26 mouse cellular contexts compared by ENCODE assay signal in the genomic region with DNA sequence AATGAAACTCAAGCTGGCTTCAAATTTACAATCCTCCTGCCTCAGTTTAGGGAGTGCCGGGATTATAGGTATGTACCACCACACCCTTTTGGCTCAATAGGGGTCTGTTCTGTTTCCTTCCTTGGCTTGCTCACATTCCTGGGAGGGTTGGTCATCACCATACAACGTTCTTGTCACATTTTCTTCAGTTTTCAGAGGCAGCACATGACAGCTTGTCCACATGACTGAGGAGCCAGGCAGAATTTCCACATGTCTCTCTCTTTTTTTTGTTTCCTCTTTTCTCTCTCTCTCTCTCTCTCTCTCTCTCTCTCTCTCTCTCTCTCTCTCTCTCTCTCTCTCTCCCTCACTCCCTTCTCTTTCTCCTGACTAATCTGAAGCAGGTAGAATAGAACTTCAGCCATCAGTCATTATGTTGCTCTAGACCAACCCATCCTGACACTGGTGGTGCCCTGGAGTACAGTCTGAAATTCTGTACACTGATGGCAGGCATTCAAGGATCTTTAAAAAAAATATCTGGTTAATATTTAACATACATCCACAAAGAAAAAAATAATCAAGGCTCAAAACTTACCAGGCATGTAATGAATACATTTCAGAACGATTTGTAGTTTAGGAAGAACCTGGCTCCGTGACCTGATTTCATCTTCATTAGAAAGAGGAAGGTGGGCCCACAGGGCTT. TPM values are rescaled to one million over a fixed set of nuclear protein-coding genes. Genes with fewer than 3 reads are reported as not detected.
A peak's percentile ranks its signal among the peaks of the same experiment; 100 is the strongest.
DNase-seq lines count a peak whose midpoint lies in the region; ATAC-seq lines count a peak whose summit lies in the region.
"Had no signal": no experiment of that assay in that cellular context is flagged by ENCODE, and none has a peak within 500 bp of the region (broad histone marks: within the 10 kb centered on the region; RNA-seq: fewer than 3 reads in every experiment).

No protein-coding gene starts in this region.

- H3K27me3 ChIP-seq in kidney, embryonic 14.5 days (ENCODE audit: control insufficient read depth, insufficient read depth, low read length), result no peaks in the 10 kb centered on the region
- no peaks in the 10 kb centered on the region for H3K27me3 ChIP-seq in liver, embryonic 16.5 days (ENCODE audit: control insufficient read depth, insufficient read depth, low read depth, low read length)
- H3K27me3 ChIP-seq: embryonic facial prominence, embryonic 12.5 days; forebrain, embryonic 15.5 days; hindbrain, embryonic 15.5 days; limb, embryonic 15.5 days had no signal

- ATAC-seq in kidney, embryonic 14.5 days (ENCODE audit: low FRiP score, low TSS enrichment), result no peak
- ATAC-seq in liver, embryonic 16.5 days (ENCODE audit: low read depth), result peak; percentile 51; the same call in 1 of the 2 replicates
- ATAC-seq in granulocyte monocyte progenitor cell, adult 5-6 weeks (replicated peaks; ENCODE audit: poor library complexity, severe bottlenecking), result 0 out of 2 replicates have a peak, but pooled peaks have one; percentile 26
- ATAC-seq: forebrain, embryonic 15.5 days; intestine, embryonic 16.5 days had no signal

- DNase-seq in kidney, adult 9 months, result peak; percentile 35
- DNase-seq in liver, result no peak
- peak; percentile 49 for DNase-seq in NIH3T3 (ENCODE audit: low read depth)
- DNase-seq in heart, adult 9 months (ENCODE audit: low spot score in 2 of 2), result no peak
- DNase-seq in cerebellum, adult 11 months, result no peak
- DNase-seq: cerebellum, adult 9-10 months; heart, postnatal 4 days; layer of hippocampus, postnatal 36 days; lung, adult 2 months; lung, postnatal 36 days; right cerebral cortex, adult 18-20 months; thymus, postnatal 36 days had no signal

- H3K4me1 ChIP-seq in kidney, embryonic 14.5 days (ENCODE audit: control insufficient read depth, insufficient read depth, low read length), result peaks cover 5% of the 10 kb centered on the region
- H3K4me1 ChIP-seq in liver, embryonic 16.5 days (ENCODE audit: control insufficient read depth, low read depth, low read length), result no peaks in the 10 kb centered on the region
- H3K4me1 ChIP-seq: embryonic facial prominence, embryonic 12.5 days had no signal

- no peak overlapping the region for H3K4me3 ChIP-seq in kidney, embryonic 14.5 days (ENCODE audit: low read length)
- H3K4me3 ChIP-seq in liver, embryonic 16.5 days (ENCODE audit: low read depth, low read length), result no peak overlapping the region
- H3K4me3 ChIP-seq: embryonic facial prominence, embryonic 12.5 days; forebrain, embryonic 15.5 days; hindbrain, embryonic 15.5 days; limb, embryonic 15.5 days; midbrain, embryonic 10.5 days had no signal

- H3K9me3 ChIP-seq in kidney, embryonic 14.5 days (ENCODE audit: control insufficient read depth, low read length), result no peaks in the 10 kb centered on the region
- H3K9me3 ChIP-seq in liver, embryonic 16.5 days (replicated peaks; ENCODE audit: control insufficient read depth, low read length), result no peaks in the 10 kb centered on the region
- H3K9me3 ChIP-seq: embryonic facial prominence, embryonic 12.5 days; forebrain, embryonic 15.5 days; hindbrain, embryonic 15.5 days; limb, embryonic 15.5 days; midbrain, embryonic 10.5 days had no signal

- no peak overlapping the region for H3K4me2 ChIP-seq in kidney, embryonic 14.5 days (replicated peaks; ENCODE audit: low read depth, low read length)
- H3K4me2 ChIP-seq in liver, embryonic 16.5 days (ENCODE audit: low read depth, low read length), result no peak overlapping the region
- H3K4me2 ChIP-seq: embryonic facial prominence, embryonic 12.5 days; forebrain, embryonic 15.5 days; hindbrain, embryonic 15.5 days; limb, embryonic 15.5 days had no signal

- 70% methylated on average over 4 of the region's 4 CpGs for WGBS in kidney, embryonic 14.5 days
- 51% methylated on average over 4 of the region's 4 CpGs for WGBS in liver, embryonic 16.5 days (ENCODE audit: insufficient replicate concordance)

- no peaks in the 10 kb centered on the region for H3K36me3 ChIP-seq in kidney, embryonic 14.5 days (ENCODE audit: control insufficient read depth, insufficient read depth, low read length)
- H3K36me3 ChIP-seq in liver, embryonic 16.5 days (ENCODE audit: control insufficient read depth, insufficient read depth), result no peaks in the 10 kb centered on the region
- H3K36me3 ChIP-seq: embryonic facial prominence, embryonic 12.5 days; forebrain, embryonic 15.5 days; hindbrain, embryonic 15.5 days; limb, embryonic 15.5 days; midbrain, embryonic 10.5 days had no signal

- no peak overlapping the region for H3K9ac ChIP-seq in kidney, embryonic 14.5 days (ENCODE audit: low read depth, low read length)
- H3K9ac ChIP-seq in liver, embryonic 16.5 days (ENCODE audit: low read depth, low read length), result no peak overlapping the region
- H3K9ac ChIP-seq: embryonic facial prominence, embryonic 12.5 days; forebrain, embryonic 15.5 days; hindbrain, embryonic 15.5 days; limb, embryonic 15.5 days had no signal

- no peak overlapping the region for H3K27ac ChIP-seq in kidney, embryonic 14.5 days (ENCODE audit: low read depth, low read length)
- no peak overlapping the region for H3K27ac ChIP-seq in liver, embryonic 16.5 days (ENCODE audit: low read length)
- H3K27ac ChIP-seq: embryonic facial prominence, embryonic 12.5 days; forebrain, embryonic 15.5 days; hindbrain, embryonic 15.5 days; limb, embryonic 15.5 days; midbrain, embryonic 10.5 days had no signal

RNA-seq across cellular contexts. Expression of a gene that starts 10.6 kb away (rescaled TPM):
- polyA plus RNA-seq in kidney, embryonic 14.5 days (2014; fragmentation: Nextera tagmentation; extraction: Ambion mirVana), result not detected in 2 replicates
- not detected in 2 replicates for polyA plus RNA-seq in liver, embryonic 16.5 days (2015; fragmentation: Nextera tagmentation; extraction: Ambion mirVana)
- total RNA-seq in granulocyte monocyte progenitor cell, adult 5-6 weeks (2014; fragmentation: Nextera tagmentation), result not detected in 2 replicates
- total RNA-seq in granulocyte monocyte progenitor cell, adult 5-6 weeks (2017), result not detected in 2 replicates
- total RNA-seq: adrenal gland, postnatal 4 days; common myeloid progenitor, adult 5-6 weeks; heart, postnatal 4 days; layer of hippocampus, postnatal 36 days; left cerebral cortex, postnatal 36 days had no signal
- polyA plus RNA-seq: embryonic facial prominence, embryonic 12.5 days; forebrain, embryonic 15.5 days; heart, embryonic 14.5 days; hindbrain, embryonic 15.5 days; intestine, embryonic 16.5 days; midbrain, embryonic 10.5 days; neural tube, embryonic 11.5 days had no signal

RNA-seq across cellular contexts. Expression of a gene that starts 58.3 kb away (rescaled TPM):
- 11.9 and 15.1 TPM in 2 replicates for polyA plus RNA-seq in kidney, embryonic 14.5 days (2014; fragmentation: Nextera tagmentation; extraction: Ambion mirVana)
- 6.4 and 8.0 TPM in 2 replicates for polyA plus RNA-seq in liver, embryonic 16.5 days (2015; fragmentation: Nextera tagmentation; extraction: Ambion mirVana)
- total RNA-seq in granulocyte monocyte progenitor cell, adult 5-6 weeks (2014; fragmentation: Nextera tagmentation), result 22.0 and 32.6 TPM in 2 replicates
- total RNA-seq in granulocyte monocyte progenitor cell, adult 5-6 weeks (2017), result 26.9 and 30.5 TPM in 2 replicates

Comparison
In these comparisons a context has a peak if more than half of its experiments do, and no peak if none do; other contexts are left out.
1. DNase-seq: peak in kidney, adult 9 months (single experiment) and NIH3T3 (single experiment); none in liver (single experiment), heart, adult 9 months (0 of 2) and cerebellum, adult 11 months (single experiment).